Mouse (Mus musculus) stomach, postnatal 0 days (tissue): Measurements from ENCODE around the gene Fnbp1l.

Source experiments
- CTCF ChIP-seq: IDR thresholded peaks from 2 replicates; pipeline ENCODE4 v1.5.1; 2016; ENCODE audit warnings: antibody characterized with exemption, low read depth, mild to moderate bottlenecking, moderate library complexity
- EP300 ChIP-seq: optimal IDR thresholded peaks from 2 replicates; pipeline ENCODE3; 2016; ENCODE audit warnings: antibody characterized with exemption

- TF ChIP-seq CTCF = no peak
- no peak for TF ChIP-seq EP300
Observed at GRCm38 (mm10) chr3:122511721-122512619, 107.5 kb downstream of the Fnbp1l start.
